Mouse (Mus musculus) testis, adult 2 months (tissue): ENCODE measurements around the gene Clmn.

Experiments used
- CTCF ChIP-seq: fragments of 200-500 bp; IDR thresholded peaks from 2 replicates; pipeline ENCODE4 v1.5.1; 2012; ENCODE audit warnings: low read depth, mild to moderate bottlenecking, inconsistent platforms, low read length, moderate library complexity; ENCODE audit not compliant: control insufficient read depth, insufficient read depth, insufficient replicate concordance
- POLR2A ChIP-seq: fragments of 200-500 bp; IDR thresholded peaks from 2 replicates; pipeline ENCODE4 v1.6.1; 2012; ENCODE audit warnings: low read depth, mild to moderate bottlenecking, inconsistent platforms, low read length, moderate library complexity; ENCODE audit not compliant: control insufficient read depth

DNA sequence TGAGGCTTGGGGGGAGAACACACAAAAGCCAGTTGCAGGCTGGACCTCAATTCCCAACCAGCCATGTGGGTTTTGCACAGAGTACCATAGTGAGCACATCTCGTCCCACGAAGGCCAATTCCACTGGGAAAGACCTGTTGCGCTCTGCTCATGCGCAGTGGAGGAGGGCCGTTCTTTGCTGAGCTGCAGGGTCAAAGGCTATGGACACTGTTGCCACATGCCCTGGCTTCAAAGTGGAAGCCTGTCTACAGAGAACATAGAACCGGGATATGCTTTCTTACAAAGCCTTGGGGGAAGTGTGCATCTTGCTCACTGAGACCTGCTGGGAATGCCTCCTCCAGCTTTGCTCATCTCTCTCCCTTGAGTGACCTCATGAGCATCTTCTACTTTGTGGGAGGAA lies 67.0 kb downstream of the Clmn start:
- no peak for TF ChIP-seq CTCF
- TF ChIP-seq POLR2A: no peak
